Mouse (Mus musculus): Measurements from ENCODE around the gene Frmd8.

Frmd8 gene

GRCm38 (mm10) chr19:5848826-5849672, 26.0 kb downstream of the Frmd8 start:
- DNase-seq = peak; percentile 82

GRCm38 (mm10) chr19:5848032-5848825, 26.8 kb downstream of the Frmd8 start:
- peak; percentile 79 for DNase-seq

GRCm38 (mm10) chr19:5847306-5847796, 27.7 kb downstream of the Frmd8 start:
- DNase-seq = peak; percentile 69

GRCm38 (mm10) chr19:5846557-5847305, 28.3 kb downstream of the Frmd8 start:
- peak; percentile 96 for DNase-seq

DNA sequence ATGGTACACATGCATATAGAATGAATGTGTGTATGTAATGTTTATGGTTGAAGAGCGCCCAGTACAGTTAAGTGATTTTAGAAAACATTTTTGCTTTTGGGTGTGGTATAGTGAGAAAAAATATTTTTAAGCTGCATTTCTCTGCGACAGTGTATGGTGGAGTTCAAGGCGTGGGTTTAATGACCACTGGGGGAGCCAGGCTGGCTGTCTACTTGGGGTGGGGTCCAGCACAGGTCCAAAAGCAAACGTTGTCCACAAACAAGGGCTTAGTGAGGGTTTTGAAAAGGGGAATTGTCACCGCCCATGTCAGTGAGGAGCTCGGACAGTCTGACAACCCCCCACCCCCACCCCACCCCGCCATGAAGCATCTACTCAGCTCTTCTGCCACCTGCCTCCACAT, 28.9 kb downstream of the Frmd8 start:
- no peak for DNase-seq

DNA sequence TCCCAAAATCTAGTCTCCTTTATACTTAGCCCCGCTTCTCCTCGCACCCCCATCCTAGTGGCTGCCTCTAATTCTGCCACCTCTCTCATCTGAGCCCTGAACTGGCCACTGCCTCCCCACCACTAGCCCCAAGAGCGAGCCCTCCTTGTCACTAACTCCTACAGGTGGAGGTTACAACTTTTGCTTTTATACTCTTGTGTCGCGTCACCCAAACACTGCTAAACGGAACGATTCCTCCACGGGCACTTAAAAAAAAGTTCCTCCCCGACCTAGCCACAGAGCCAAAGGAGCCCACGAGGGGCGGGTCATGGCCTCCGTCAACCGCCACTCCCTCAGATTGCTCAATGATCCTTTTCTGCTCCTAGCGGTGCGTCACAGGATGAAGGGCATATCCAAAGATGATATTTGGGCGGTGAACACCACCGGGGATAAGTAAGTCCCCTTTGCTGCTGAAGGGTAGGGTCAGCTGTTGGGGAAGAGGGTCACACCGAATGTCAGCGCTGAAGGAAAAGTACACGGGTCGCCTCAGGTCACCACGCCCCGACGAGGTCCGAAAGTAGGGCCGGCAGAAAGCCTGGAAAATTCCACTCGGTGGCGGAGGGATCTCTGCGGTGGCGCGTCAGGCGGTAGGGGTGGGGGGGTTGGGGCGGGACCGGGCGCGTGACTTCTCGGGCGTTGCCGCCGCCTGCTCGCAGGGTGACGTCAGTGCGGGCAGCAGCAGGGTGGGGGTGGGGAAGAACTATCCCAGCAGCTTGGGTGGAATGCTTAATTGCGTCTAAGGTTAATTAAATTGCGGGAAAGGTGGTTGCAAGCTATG, 29.5 kb downstream of the Frmd8 start:
- DNase-seq = peak; percentile 92

DNA sequence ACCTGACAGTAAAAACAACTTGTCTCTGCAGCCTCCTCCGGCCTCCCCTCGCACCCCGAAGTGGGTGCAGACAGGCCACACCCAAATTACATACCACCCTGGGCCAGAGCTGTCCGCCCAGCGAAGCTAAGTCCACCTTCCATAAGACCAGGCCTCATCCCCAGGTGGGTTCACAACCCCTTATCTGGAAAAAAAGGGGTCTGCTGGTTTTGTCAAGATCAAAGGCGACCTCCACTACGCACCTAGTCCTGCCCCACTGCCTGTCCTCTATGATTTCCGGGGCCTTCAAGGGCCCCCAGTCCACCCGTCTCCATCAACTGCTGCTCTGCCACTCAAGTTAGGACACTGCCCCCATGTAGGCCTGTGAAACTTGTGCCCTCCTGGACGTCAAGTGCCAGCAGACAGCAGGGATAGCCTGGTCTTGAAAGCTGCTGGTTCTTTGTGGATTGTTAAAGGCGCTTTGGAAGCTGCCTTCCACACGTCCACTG, 30.2 kb downstream of the Frmd8 start:
- no peak for DNase-seq

DNA sequence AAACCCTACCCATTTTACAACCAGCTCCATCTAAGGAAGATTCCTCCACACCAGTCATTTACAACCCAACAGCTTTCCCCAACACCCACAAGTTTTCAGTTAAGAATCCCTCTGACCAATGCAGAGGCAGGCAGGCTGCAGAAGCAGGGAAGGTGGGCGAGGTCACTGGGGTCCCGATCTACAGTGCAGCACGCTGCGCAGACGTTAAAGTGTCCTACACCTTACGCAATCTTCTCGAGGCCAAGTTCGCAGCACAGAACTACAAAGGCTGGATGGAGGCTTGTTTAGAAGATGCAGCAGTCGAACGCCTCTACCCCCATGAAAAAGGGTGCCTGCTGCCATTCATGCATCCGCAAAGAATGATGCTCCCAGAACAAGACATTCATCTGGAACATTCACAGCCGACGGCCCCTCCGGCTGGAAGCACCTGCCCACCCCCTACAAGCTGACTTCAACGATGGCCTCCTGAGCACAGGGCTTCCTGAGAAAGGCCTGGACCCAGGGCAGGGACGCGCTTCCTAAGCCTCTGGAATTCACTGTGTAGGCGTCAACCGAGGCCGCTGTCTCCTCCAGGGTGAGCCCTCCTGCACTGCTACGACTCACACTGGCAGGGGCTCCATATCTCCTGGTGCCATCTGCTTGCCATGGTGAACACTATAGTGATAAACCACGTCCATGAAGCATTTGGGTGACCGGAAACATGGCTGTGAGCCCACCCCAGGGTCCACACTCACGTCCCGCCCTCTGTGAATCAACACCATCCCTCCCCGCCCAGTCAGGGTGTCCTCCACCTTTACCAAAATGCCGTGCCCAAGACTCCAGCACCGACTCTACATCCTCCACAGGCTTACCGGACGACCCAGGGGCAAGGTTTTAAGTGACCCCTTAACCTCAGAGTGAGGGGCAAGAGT, 31.0 kb downstream of the Frmd8 start:
- peak; percentile 68 for DNase-seq

DNA sequence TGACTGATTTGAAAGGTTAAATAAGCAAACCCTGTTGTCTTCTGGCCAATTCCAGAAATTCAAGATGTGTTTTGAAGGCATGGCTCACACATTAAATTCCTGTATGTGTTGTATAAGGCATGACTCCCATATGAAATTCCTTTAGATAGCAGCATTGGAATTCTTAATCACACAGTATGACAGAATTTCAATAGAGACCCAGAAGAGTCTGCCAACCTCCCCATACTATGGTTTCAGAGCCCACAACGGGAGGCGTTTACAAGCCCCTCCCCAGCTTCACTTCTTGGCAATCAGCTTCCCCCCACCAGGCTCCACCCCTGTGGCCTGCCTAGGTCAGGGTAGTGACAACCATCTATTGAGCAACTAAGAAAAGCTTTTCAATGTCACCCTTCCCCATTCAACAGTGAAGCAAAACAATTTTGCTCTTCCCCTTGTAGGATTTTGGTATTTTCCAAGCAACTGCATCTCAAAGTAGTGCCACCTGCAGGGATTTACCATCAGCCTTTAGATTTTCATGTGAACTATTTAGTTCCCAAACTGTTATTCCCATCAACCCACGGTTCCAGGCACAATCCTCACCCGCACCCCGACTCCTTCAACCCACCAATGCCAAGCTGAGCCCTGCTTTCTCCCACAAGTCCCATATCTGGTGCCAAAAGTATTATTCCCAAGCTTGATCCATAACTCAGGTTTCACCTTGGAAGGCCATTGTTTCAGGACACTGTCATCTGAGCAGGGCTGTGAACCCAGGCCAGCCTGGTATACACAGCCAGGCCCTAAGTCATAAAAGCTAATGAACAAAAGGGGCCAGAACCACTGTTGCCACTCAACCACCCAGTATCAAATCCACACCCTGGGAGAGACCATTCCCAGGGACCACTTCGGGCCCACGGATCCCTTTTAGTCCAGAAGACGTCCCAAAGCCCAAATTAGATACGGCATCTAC, 32.0 kb downstream of the Frmd8 start:
- DNase-seq = no peak

- DNase-seq = no peak
Measured at GRCm38 (mm10) chr19:5841999-5842784, 32.9 kb downstream of the Frmd8 start.

DNA sequence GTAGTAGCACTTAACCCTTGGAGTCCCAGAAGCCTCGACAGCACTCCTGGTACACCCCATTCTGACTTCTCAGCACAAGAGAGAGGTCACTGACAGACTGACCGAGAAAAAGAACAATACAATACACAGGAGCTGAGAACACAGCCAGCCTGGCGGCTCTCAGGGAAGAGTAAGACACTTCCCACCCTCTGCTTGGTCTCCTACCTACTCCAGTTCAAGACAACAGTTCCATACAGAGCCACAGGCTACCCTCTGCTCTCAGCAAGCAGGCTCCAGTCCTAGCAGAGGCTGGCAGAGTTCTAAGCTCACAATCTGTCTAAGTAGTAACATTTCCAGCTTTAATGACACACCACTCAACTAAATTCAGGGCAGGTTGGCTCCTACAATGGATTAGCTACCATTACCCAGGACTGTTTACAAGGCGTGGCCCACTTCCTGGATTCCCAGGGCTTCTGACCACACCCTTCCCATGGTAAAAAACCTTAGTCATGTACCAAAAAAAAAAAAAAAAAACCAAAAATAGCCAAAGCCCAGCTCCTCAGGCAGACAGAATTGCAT, 33.6 kb downstream of the Frmd8 start:
- DNase-seq = no peak

DNA sequence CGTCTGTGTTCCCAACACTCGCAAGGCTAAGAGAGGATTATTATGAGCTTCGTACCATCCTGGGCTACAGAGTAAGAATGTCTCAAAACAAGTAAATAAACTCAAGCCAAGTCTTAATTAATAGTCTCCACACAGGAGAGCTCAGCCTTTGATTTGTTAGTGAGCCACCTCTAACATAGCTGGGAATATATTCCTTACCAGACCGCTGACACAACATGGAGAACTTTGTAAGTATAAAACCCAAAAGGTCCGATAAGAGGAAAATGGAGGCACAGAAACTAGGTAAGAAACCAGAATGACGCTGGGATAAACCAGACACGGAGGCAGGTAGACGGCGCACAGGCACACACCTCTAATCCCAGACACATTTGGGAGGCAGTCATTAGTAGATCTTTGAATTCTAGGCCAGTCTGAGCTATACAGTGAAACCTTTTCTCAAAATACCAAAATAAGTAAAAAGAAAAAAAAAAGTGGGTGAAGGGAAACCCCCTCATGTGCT, 34.1 kb downstream of the Frmd8 start:
- DNase-seq = no peak

DNA sequence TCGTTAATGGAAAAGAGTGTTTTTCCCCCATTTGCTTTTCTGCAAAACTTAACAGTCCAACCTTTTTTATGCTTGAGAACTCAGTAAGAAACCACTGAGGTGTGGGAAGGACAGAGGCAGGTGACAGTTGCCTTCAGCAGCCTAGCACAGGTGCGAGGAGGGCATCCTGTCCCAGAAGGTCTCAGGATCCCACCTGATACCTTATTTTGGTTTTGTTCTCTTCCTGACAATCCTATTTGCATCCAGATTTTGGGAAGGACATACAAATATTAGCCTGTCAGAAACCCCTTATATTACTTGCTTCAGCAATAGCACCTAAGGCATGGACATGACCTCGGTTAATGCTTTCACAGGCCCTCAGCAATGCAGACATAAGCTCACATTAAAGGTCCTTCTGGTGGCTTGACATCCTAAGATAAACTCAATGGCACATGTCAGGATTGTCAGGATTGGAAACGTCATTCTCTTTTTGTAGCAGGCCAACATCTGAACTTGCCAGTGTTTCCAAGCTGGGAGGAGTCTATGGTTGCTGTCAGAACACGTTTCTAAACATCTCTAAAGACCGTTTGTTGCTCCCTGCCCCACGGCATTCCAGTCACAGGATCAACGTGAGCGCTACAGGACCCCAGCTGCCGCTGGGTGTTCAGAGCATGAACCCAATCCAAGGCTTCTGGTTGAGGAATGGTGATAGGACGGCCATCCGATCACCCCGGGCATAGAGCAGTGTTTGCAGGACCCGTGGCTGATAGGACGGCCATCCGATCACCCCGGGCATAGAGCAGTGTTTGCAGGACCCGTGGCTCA, 34.8 kb downstream of the Frmd8 start:
- no peak for DNase-seq

GRCm38 (mm10) chr19:5839317-5840085, 35.6 kb downstream of the Frmd8 start:
- DNase-seq = no peak

DNA sequence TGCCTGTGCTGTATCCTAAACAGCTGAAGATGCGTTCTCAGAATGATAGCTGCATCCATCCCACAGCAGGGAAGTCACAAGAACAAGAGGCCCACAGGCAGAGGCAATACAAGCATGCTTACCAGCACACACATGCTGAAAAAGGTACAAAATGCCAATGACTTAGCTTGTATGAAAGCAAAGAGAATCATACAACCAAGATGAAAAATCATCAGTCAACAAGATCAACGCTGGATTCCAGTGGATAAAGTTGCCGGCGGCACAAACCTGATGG, 36.2 kb downstream of the Frmd8 start:
- no peak for DNase-seq

GRCm38 (mm10) chr19:5838136-5838891, 36.8 kb downstream of the Frmd8 start:
- DNase-seq = no peak
